Mouse (Mus musculus): ENCODE data around the gene Ak5.

The Ak5 gene

DNA sequence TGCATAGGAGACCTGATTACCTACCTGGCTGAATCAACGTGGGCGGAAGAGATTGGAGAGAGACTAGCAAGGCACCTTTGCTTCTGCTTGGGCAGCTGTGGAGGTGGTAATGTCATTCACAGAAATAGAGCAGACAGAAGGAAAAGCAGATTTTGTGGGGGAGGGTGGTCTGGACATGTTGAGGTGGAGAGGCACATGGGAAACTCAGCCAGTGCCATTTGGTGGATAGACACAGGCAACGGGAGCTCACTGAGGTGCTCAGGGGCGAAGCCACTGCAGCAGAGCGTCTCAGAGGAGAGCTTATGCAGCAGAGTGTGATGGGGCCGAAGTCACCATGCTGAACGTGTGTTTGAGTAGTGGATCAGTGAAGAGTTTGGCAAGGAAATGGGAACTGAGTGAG, 147.1 kb downstream of the Ak5 start:
- DNase-seq (ENCODE audit: low read depth, low spot score): no peak

GRCm38 (mm10) chr3:152520074-152520473, 148.1 kb downstream of the Ak5 start:
- DNase-seq (ENCODE audit: low read depth, low spot score): no peak

DNA sequence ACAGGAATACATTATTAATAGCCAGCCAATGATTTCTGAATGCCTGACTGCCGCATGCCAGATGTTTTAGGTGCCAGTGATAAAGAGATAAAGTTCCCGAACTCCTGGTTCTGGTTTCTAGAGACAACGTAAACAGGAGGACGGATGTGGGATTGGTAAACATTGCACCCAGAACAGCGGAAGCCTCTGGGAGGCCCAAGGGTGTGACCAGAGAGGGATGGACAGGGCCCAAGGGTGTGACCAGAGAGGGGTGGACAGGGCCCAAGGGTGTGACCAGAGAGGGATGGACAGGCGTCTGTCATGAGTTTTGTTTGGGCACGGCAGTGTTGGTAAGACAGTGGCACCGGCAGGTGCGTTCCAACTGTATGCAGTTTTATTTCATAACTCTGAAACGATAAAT, 148.6 kb downstream of the Ak5 start:
- DNase-seq (ENCODE audit: low read depth, low spot score): no peak

GRCm38 (mm10) chr3:152516569-152516968, 151.6 kb downstream of the Ak5 start:
- DNase-seq (ENCODE audit: low read depth, low spot score): no peak

DNA sequence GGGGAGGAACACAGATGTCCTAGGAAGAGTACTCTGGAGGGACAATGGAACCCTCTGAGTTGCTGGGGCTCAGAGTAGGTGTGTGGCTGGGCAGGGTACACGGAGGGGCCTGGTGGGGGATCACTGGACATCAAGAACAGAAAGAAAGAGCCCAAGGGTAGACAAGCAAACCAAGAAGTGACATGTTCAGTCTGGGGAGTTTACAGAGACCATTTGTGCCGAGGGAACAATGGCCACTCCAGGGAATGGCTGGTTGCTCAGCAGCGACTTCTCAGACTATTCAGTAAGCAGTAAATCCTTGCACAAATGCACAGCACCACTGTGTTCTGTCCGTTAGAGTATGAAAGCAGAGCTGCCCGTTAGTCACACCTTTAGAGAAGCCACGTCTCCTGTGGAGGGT, 152.2 kb downstream of the Ak5 start:
- DNase-seq (ENCODE audit: low read depth, low spot score): no peak

DNA sequence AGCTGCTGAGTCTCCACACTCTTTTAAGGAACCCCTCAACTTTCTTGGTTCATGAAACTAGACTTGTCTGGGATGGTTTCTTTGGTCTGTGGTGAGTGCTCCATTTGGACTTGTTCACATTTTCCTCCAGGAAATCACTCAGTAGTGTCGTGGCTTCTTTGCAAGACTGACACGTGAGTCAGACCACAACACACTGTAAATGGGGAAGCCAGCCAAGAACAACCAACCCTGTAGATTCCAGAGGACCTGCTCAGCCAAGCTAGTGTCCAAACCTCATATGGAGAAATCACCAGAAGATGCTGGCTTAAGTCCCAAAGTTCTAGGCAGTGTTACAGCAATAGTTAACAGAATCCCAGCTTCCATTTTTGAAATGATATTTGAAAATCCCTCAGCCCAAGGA, 155.6 kb downstream of the Ak5 start:
- DNase-seq (ENCODE audit: low read depth, low spot score): no peak

GRCm38 (mm10) chr3:152509268-152509667, 158.9 kb downstream of the Ak5 start:
- no peak for DNase-seq (ENCODE audit: low read depth, low spot score)

DNA sequence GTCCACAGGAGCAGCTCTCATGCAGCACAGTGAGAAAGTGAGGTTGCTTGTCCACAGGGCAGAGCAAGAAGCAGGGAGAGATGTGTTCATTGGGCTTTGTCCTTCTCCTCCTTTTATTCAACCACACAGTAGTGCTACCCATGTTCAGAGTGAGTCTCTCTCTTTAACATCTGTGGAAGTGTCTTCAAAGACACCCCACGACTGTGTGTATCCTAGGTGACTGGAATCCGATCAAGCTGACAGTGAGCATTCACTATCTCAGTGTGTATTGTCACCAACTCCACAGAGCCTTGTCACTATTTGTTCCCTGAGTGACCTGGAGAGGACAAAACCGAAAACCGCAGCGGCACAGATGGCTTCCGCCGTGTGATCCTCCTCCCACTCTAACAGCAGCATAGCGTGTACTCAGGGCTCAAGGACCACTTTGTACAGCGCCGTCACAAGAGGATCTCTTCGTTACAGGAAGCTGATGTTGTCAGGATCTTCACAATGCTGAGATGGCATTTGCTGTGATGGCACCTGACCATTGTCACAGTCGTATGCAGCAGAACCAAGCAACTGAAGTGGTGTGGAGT, 159.7 kb downstream of the Ak5 start:
- no peak for DNase-seq (ENCODE audit: low read depth, low spot score)

- no peak for DNase-seq (ENCODE audit: low read depth, low spot score)
These were observed 160.3 kb downstream of the Ak5 start for GRCm38 (mm10) chr3:152507900-152508299.

DNA sequence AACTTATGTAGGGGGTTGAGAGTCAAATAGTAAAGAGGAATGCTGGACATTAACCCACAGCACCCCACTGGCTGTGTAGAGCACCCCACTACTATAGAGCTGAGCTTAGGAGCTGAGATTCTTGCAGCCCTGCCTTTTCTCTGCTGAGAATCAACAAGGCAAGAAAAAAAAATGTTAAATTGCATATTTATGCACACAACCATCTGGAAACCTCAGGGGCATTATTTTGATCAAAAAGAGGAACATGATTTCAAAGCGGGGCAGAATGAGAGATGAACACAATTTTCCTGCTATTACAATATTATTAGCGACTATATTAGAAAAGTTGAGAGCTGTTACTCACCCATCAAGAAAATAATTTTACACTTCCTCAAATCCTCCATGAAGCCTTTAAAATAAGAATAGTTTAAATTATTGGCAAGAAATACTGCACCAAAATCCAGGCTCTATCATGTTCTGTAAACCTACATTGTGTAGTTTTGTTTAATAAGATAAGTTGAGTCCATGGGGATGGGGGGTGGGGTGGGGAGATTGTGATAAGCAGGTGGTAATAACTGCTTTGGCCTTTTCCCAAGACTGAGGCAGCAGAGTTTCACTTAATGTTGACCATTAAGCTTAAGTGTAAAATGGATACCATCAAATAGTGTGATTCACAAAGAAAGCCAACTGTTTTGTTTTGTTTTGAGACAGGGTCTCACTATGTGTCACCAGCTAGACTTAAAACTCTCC, 169.0 kb downstream of the Ak5 start:
- DNase-seq (ENCODE audit: low read depth, low spot score): no peak

DNA sequence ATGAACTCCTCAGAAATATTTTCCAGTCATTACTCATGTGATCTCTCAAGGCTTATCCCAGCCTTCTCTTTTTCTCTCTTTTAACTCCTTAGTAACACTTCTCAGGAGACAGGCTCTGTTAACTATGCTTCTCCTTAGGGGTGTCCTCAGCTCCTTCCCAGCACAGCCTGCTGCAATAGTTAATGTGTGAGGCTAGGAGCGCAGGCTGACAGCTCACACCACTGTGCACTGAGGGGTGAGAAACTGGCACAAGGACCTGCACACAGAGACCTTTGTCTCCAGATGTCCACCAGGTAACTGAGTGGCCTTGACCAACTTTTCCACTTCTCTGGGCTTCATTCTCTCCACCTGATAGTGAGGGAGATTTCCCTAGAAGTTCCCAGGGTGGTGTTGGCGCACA, 170.3 kb downstream of the Ak5 start:
- DNase-seq (ENCODE audit: low read depth, low spot score): no peak

DNA sequence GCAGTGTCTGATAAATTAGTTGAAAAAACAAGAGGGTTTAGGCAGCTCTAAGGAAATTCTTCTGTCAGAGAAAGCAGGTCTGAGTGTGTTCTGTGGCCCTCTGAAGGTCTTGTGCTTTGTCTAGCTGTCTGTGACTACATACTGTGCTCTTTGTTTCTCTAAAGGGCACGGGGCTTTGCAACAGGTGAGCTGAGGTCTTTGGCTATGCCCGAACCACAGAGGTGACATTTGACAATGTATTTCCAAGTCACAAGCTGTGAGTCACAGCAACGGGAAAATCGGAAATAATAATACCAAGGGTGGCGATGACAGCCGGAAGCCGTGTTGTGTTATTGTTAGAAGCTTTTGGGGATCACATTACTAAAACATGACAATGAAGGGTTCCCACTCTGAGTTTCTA, 171.1 kb downstream of the Ak5 start:
- DNase-seq (ENCODE audit: low read depth, low spot score): no peak

GRCm38 (mm10) chr3:152495415-152495898, 172.7 kb downstream of the Ak5 start:
- no peak for DNase-seq (ENCODE audit: low read depth, low spot score)

- DNase-seq (ENCODE audit: low read depth, low spot score): no peak
These were observed 173.3 kb downstream of the Ak5 start for GRCm38 (mm10) chr3:152494667-152495360.

GRCm38 (mm10) chr3:152493813-152494212, 174.3 kb downstream of the Ak5 start:
- DNase-seq (ENCODE audit: low read depth, low spot score): no peak

GRCm38 (mm10) chr3:152492241-152492640, 175.9 kb downstream of the Ak5 start:
- DNase-seq (ENCODE audit: low read depth, low spot score): no peak

GRCm38 (mm10) chr3:152490423-152490822, 177.7 kb downstream of the Ak5 start:
- no peak for DNase-seq (ENCODE audit: low read depth, low spot score)

- no peak for DNase-seq (ENCODE audit: low read depth, low spot score)
These were observed 179.2 kb downstream of the Ak5 start for GRCm38 (mm10) chr3:152488964-152489363.

DNA sequence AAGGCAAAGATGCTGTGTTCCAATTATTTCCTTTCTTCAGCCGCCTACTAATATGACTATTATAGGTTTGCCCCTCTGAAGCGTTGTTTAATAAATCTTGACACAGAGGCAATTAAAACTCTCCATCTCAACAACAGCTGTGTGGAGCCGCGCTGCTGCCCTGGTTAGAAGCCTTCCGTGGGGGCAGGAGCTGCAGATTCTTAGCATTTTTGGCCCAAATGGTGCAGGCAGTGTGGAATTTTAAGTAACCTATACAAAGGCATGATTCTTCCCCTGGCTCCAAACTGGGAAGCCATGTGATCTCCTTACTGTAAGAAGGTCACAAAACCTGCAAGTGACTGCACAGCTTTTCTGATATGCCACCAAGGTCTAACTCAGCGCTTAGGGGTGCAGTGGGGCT, 184.0 kb downstream of the Ak5 start:
- DNase-seq (ENCODE audit: low read depth, low spot score): no peak

DNA sequence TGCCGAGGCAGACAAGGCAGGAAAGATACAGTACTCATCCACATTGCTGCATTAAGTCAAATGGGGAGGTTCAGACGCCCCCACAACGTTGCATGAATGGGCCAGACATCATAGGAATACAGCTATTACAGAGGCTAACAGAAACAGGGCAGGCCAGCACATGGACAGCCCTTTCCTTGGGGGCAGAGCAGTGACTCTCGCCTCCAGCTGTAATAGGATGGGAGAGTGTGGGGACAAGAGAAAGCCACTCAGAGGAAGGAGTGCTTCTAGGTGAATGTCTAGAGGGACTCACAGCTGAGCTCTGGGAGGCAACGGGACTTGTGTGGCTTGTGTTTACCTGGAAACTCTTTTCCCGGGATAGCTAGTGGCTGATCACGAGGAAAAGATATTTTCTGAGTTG, 184.4 kb downstream of the Ak5 start:
- DNase-seq (ENCODE audit: low read depth, low spot score): no peak

DNA sequence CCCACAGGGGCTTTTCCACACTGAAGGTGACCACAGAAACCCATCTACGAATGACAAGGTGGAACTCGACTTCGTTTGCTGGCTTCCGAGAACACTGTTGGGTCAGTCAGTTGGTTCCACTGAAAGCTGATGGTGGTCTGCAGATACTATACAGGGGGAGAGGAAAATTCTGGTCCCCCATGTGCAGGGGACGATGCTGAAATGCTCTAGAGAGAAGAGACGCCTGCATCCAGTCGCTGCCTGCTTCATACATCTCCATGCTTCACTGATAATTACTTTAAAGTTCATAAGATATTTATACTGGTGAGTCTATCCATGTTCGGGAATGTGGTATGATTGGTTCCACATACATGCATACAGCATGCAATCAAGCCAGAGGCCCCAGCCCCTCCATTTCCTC, 186.0 kb downstream of the Ak5 start:
- no peak for DNase-seq (ENCODE audit: low read depth, low spot score)

- no peak for DNase-seq (ENCODE audit: low read depth, low spot score)
These were observed 187.8 kb downstream of the Ak5 start for GRCm38 (mm10) chr3:152480336-152480735.
